Mouse (Mus musculus): ENCODE results near the gene Rin2.

The Rin2 gene

DNA sequence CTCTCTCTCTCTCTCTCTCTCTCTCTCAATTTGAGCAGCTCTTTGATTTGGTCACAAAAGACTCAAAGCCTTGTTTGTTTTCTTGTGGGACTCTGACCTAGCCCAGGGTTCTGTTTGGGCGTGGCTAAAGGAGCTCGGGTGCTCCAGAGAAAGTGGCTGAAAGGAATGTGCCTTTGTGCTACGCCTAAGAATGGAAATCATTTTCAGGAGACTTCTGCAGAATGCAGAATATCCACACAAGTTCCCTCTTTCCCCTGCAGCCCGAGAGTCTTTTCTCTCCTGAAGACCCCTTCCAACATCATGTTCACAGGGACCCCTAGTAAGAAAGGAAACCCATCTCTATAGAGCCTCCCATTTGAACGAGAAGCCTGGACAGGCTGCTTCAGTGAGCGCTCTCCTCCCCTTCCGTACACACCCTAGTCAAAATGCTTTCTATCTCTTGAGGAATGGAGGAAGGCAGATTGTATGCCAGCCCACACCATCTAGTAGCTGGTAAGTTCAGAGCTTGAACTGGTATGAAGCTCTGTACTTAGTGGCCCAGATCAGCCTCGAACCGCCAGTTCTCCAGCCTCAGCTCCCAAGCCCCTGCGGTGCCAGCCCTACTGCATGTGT is 187.3 kb downstream of the Rin2 start:
- no peak for DNase-seq (ENCODE audit: low spot score in 2 of 2)

DNA sequence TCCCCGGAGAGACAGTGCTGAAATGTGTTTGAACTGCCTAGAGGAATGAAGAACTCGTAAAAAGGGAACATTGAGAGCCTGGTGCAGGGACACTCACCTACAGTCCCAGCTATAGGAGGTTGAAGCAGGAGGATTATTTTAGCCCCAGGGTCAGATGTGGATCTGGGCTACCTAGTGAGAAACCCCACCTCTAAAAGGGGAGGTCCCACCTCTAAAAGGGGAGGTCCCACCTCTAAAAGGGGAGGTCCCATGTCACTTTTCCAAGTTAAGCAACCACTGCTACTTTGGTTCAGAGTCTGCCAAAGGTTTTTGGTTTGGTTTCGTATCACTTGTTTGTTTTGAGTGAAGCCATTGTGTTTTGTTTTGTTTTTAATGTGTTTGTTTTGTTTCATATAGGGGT is 190.3 kb downstream of the Rin2 start:
- DNase-seq (ENCODE audit: low spot score in 2 of 2) = no peak

DNA sequence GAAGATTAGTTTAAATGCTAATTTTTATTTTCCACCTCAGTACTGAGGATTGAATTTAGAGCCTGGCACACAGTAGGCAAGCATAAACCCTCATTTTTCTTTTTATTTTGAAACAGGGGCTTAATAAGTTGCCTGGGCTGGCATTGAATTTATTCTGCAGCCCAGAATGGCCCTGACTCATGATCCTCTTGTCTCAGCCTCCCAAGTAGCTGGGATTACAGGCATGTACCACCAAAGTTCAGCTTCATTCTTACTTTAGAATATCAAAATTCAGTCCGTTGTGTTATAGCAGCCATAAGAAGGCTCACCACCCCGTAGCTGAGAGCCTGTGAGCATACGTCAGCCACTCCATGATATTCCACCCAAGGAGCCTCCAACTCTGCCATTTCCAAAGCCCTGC is 191.2 kb downstream of the Rin2 start:
- no peak for DNase-seq (ENCODE audit: low spot score in 2 of 2)

DNA sequence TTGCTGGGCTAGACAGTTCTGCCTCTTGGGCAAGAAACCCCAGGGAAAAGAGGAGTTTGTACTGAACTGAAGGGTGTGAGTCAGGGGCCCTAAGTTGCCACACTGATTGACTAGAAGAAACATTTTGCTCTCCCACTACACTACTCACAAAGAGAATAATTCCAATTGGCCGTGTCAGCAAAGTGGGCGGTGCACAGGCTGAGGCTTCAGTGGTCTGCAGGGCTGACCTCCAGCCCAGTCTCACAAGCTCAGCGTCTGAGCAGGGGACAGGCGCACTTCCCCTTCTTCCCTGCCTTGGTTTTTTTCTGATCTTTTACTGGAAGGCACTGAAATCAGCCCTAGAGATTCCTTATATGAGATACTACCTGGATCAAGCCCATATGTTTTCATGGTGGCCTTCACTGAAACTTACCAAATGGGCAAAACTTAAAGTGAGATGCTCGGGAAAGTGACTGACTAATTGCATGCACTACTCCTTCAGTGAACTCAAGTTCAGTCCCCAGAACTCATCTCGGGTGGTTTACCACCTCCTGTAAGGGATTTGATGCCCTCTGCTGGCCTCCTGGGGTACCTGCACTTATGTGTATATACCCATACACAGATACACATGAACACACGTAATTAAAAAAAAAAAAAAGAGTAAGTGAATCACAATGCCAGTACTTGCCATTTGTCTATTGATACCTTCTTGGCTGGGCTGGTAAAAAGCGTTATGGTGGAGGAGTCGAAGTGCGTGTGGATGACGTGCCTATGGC is 191.9 kb downstream of the Rin2 start:
- no peak for DNase-seq (ENCODE audit: low spot score in 2 of 2)

DNA sequence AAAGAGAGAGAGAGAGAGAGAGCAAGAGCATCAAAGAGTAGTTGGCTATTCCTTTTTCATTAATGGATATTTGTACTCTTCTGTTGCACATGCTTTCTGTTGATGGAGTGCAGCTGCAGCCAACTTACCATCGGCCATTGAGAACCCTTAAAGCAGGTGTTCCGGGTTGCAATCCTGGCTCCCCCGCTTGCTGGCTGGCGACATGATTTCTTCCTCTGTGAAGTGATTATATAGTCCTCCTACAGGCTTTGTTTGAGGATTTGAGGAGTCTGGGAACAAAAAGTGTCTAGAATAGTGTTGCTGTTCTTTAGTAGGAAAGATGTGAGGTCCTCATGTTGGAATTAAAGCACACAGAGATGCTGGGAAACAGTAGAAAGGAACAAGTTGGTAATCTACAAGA is 196.3 kb downstream of the Rin2 start:
- DNase-seq (ENCODE audit: low spot score in 2 of 2) = no peak

DNA sequence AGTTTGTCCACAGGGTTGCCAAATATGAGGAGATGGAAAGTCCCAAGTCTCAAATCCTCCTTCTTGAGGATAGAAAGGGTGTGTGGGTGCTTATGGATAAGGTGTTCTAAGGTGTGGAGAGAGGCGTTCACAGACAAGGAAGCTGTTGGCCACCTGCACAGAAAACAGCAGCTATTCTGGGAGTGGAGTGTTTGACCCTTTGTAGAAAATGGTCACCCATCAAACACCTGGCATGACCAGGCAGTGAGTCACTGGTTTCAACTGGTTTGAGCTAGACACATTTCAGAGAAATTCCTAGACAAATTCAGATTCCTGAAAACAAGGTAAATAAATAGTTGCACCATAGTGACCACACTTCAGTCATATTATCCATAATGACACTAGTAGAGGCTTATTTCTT is 197.1 kb downstream of the Rin2 start:
- no peak for DNase-seq (ENCODE audit: low spot score in 2 of 2)

DNA sequence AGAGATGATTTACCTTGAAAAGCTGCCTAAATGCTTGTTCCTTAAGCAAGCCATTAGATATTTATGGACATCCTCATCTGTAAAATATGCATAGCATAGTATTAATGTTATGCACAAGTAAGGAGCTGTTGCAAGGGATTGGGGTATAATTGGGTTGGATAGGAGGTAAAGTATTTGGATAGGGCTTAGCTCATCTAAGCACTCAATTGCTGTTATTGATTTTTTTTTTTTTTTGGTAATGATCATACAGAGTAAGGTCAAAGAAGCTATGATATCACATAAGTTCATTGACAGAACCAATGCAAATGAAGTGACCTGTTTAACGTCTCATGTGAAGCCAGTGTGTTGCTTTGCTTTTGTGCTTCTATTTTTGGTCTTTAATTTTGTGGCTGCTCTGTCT is 198.9 kb downstream of the Rin2 start:
- no peak for DNase-seq (ENCODE audit: low spot score in 2 of 2)

DNA sequence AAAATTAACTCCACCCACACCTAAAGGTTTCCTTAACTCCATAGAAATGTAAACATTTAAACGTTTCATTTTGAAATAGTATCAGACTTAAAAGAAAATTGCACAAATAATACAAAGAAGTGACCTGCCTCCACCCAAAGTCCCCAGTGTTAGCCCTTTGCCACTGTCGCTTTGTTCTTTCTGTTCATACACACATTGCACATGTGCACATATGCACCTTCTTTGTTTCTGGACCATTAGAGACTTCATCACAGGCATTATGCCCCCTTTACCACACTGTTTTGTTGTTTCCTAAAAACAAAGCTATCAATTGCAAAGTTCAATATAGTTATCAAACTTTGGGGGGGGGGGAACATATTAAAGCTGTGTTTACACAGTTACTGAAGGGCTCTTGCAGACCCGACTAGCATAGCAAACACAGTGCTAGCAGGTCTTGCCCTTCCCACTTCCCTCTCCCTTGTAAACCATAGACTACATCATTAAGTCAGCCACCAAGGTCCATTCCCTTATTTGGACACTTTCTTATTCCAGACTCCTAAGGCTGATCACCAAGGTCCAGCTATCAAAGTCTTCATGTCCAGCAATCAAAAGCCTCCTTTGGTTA is 200.0 kb downstream of the Rin2 start:
- DNase-seq (ENCODE audit: low spot score in 2 of 2) = no peak

DNA sequence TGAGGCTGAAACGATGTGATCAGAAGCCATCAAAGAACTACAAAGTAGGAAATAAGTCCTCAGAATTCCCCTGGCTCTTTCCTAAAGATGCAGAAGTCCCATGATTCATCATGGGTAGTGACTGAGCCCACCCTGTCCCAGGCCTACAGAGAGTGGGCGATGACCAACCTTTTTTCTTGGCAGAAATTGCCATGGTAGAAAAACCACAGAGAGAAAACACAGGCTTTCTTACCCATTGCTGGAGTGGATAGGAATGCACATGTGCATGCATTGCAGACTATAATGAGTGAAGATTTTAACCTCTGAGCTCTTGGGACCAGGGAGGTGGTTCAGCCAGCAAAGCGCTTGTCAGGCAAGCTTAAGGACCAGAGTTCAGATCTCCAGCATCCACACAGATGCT is 202.2 kb downstream of the Rin2 start:
- DNase-seq (ENCODE audit: low spot score in 2 of 2) = no peak

DNA sequence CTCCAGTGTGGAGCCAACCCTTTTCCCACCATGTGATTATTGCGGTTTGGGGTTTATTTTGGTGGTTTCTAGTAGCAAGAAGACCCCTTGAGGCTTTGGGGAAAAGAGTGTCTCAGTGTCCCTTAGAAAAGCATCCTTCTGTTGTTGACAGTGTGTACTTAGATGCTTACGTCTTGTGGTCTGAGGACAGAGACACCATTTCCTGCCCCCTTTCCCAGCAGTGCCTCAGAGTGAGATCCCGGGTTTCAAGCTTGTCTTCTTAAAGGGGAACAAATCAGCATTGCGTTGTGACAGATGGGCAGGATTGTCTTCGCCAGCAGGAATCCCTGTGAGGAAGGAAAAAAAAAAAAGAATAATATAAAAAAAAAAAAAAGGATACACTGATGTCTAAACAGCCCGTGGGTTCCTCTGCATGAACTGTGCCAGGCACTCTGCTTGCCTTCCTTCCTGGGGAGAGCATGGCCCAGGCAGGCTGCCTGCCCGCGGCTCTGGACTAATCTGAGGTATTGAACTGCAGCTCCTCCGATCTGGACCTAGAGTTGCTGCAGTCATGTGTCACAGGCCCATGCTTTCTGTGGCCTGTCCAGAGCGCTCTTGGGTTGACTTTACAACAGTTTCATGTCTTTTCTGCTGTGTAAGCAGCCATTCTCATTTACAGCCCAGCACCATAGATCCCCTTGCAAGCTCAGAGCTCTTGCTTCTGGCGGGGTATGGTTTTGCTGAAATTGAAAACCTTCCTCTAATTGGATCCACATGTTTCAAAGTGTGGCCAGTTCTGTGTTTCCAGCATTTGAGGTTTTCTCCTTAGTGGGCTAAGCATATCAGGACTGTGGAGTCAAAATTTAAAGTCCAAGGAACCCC is 206.1 kb downstream of the Rin2 start:
- no peak for DNase-seq (ENCODE audit: low spot score in 2 of 2)

DNA sequence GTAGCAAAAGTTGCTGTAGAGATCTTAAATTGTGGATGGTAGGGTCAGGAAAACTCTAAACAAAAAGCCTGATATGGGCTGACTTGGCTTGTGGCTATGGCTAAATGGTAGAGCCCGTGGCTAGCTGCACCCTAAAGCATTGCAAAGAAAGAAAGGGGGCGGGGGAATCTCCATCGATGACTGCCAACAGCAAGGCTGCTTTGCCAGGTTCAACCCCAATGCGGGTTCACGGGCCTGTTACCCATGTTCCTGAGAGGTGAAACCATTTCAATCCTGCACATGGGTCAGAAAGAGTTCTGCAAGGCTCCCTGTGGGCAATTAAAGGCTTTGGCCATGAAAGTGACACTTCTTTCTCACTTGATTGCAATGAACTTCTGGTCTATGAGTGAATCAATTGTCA is 206.9 kb downstream of the Rin2 start:
- DNase-seq (ENCODE audit: low spot score in 2 of 2) = no peak

DNA sequence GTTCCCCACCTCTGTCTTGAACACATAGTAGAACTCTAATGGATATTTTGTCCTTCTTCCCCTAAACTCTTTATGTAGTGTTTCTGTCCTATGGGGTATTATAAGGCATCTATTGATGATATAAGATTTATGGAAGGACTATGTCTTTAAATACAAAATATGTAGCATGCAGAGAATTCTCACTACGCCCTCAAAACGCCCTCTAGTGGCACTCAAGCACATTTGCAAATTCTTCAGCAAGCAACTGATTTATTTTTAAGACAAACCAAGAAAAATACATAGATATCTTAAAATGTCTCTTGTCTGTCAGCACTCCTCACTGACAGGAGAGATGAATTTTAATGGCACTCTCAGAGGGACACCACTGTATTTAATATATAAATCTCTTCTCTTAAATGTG is 207.4 kb downstream of the Rin2 start:
- DNase-seq (ENCODE audit: low spot score in 2 of 2) = no peak

DNA sequence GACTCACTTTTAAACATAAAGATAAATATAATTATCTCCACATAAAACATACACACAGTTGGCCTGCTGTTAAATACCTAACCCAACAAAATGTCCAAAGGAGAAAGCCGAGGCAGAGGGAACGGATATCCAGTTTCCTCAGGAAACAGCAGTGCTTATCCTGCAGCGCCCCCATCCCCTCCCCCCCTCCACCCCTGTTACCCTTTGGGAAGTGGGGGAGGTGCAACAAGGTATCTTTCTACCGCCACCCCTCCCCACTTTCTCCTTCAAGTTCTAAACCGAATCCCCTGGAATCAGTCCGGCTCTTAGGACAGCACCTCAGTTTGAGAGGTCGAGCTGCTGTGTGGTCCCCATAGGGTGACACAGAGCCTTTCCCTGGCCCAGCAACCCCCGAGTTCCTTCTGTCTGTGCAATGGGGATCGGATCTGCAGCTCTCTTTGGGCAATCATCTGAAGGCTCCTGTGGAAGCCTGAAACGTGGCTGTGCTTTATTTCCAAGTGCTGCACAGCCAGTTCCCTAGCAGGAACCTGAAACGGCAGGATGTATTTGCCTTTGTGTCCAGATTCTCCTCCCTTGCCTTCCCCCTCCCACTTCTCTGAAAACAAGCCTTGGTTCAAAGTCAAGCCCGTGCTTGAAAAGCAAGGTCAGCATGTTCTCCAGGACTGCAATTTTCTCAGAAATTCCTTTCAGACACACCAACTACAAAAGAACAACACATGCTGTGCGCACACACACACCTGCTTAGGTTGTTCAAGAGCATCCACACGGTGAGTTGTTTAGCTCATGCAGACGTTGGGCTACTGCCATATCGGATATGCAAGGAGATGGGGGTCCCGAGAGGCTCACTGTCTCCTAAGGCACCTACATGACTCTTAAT is 209.3 kb downstream of the Rin2 start:
- DNase-seq (ENCODE audit: low spot score in 2 of 2) = no peak

DNA sequence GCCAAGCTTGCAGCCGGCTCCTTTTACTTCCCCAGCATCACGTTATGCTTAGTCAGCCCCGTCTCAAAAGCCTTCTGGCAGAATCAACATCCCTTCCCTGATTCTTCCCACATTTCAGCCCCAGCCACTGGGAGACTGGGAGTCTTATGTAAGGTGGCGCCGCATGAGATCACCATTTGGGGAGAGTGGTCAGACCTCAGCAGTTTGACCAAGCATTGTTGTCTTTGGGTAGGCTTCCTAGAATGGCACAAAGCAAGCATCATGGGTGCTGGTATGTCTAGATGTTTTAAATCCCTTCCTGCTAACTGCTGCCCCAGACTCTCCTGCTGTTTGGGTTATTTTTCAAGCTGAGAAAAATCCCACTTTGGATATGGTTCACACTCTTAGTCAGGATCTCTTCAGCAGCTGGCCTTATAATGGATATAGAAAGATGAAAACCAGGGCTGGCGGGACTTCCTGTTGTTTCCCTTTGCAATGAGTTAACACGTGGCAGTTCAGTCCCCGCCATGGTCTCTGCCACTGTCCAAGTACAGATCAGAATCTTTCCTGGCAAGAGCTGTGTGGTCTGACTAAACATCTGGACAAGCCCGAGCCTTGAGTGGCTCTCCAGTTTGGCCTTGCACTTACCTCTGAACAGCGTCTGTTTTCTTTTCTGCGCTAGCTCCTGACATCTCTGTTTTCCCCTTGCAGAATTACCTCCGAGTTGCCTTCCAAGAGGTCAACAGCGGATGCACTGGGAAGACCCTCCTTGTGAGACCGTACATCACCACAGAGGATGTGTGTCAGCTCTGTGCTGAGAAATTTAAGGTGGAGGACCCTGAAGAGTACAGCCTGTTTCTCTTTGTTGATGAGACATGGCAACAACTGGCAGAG is 210.1 kb downstream of the Rin2 start:
- DNase-seq (ENCODE audit: low spot score in 2 of 2) = no peak

DNA sequence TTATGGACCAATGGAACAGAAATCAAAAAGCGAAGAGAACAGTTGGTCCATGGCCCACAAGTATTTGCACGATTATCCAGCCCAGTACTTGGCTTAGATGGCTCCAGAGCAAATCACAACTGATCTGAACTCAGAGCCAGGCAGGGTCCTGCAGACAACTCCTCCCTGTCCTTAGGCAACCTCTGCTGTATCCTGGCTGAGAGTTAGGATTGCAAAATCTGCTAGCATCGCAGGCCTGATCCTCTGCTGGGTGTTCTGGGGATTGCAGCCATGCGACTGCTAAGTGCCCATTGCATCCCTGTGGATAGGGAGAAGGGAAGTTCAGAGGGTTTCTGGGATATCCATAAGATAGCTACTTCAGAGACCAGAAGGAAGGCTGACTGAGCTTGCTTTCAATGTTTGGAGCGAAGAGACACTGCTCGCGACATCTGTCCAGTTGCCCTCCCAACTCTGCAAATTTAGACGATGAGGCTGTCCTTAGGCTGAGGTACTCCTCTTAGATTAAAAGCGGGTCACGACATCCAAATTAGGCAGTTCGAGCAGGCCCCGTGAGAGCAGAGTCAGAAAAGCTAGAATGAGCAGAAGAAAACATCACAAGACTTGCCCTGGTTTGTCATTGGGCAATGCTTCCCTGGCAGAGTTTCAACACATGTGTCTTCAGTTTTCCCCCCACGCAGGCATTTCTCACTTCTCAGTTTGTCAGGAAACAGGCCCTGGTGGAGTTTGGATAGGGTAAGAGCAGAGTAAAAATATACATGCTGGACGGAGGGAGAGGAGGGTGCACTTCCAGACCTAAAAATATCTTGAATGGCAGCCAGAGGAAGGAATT is 213.1 kb downstream of the Rin2 start:
- DNase-seq (ENCODE audit: low spot score in 2 of 2) = no peak

DNA sequence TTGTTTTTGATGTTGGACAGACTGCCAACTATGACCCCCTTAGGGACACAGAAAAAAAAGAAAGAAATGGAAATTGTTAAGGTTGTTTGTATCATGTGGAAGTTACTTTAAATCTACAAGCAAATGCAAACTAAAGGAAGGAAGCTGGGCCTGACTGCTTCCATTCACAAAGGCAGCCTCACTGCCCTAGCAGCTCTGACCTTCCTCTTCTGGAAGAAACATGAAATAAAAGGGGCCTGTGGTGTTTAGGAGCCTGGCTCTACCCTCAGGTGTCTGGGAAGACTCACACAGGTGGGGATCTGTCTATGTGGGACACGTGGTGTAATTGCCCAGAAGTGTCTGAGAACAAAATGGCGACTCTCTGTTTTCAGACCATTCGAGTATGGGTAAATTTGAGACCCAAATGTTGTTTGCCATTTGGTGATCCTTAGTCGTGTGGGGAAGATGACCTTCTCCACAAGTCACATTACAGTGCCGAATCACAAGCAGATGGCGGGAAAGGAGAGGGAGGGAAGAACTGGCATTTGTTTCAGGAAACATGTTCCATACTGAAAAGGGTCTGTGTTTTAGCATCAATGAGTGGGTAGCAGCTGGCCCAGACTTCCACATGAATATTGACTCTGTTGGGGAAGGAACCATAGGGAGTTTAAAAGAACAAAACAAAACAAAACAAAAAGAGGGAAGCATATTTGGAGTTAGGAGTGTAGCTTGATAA is 213.9 kb downstream of the Rin2 start:
- no peak for DNase-seq (ENCODE audit: low spot score in 2 of 2)

DNA sequence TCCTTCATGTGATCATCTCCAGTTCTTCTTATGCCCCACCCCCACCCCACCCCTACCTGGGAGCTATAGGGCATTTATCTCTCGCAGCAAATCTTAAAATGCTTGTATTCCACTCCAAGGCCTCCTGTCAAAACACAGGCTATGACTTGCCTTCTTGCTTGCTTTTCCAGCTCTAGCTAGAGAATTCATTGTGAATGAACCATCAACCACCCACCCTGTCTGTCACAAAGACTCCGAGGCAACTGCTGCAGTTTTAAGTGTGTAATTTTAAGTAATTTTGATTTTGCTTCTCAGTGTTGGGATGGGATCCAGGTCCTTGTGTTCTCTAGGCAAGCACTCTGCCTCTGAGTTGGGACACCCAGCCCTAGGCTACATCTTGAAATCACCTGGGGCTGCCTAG is 215.6 kb downstream of the Rin2 start:
- DNase-seq (ENCODE audit: low spot score in 2 of 2) = no peak

DNA sequence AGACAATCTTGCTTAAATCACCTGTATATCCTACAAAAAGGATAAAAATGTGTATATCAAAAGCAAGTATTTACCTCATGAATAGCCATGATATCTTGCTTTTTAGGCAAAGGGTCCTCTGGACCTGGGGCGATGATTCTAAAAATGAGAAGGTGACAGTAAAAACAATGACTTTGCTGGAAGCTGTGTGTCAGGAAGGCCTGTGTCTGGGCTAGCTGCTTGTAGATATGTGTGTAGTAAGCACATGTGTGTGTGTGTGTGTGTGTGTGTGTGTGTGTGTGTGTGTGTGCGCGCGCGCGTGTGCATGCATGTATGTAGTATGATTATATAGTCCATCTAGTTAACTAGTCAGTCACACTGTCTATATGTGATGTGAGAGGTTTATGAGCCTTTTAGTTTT is 218.7 kb downstream of the Rin2 start:
- no peak for DNase-seq (ENCODE audit: low spot score in 2 of 2)

DNA sequence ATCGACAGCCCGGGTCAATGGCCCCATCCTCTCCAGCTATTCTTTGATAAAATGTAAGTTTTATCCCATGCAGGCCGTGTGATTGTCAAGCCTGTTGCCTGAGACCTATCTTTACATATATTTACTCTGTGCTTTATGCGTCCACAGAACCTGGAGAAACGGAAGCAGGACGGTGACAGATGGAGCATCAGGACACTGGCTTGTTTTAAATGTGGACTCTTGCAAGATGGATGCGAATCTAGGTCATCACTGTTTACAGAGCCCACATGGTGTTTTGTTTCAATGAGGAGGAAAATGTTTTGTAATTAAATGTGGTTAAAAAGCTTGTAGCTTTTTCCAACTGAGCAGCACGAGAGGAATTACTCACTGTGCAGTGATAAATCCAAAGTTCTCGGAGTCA is 223.1 kb downstream of the Rin2 start:
- DNase-seq (ENCODE audit: low spot score in 2 of 2) = no peak

All from spleen, postnatal 14 days (tissue).